Mouse (Mus musculus) cerebellum, adult 2 months (tissue): ENCODE measurements around the gene Zmiz2.

ENCODE experiments used
- CTCF ChIP-seq: fragments of 200-500 bp; IDR thresholded peaks from 2 replicates; pipeline ENCODE4 v1.5.1; 2011; ENCODE audit warnings: low read depth, mild to moderate bottlenecking, control low read depth, low read length, moderate library complexity, borderline replicate concordance; ENCODE audit not compliant: insufficient read depth
- POLR2A ChIP-seq: fragments of 200-500 bp; IDR thresholded peaks from 2 replicates; pipeline ENCODE4 v1.6.1; 2011; ENCODE audit warnings: low read length, control low read depth, borderline replicate concordance; ENCODE audit not compliant: insufficient read depth

- no peak for TF ChIP-seq POLR2A
- no peak for TF ChIP-seq CTCF
These were observed 648 bp upstream of the Zmiz2 start for GRCm38 (mm10) chr11:6388126-6388725.
